Mouse (Mus musculus) embryonic fibroblast, embryonic 13.5 days (primary cell): ENCODE data around the gene Rufy1.

ENCODE experiments used
- CTCF ChIP-seq: IDR thresholded peaks from 2 replicates; pipeline ENCODE4 v1.5.1; 2011; ENCODE audit warnings: mild to moderate bottlenecking, control low read depth, low read length, moderate library complexity, borderline replicate concordance; ENCODE audit not compliant: insufficient read depth
- POLR2A ChIP-seq: IDR thresholded peaks from 2 replicates; pipeline ENCODE4 v1.6.1; 2011; ENCODE audit warnings: low read depth, mild to moderate bottlenecking, control low read depth, low read length, moderate library complexity

- no peak for TF ChIP-seq POLR2A
- no peak for TF ChIP-seq CTCF
These were observed 46.0 kb upstream of the Rufy1 start for GRCm38 (mm10) chr11:50476971-50477370.
